Mouse (Mus musculus) MEL (cell line): ENCODE results near the gene Dppa5a. TPM values are rescaled to one million over a fixed set of nuclear protein-coding genes. Genes with fewer than 3 reads are reported as not detected.

Source experiments
- DNase-seq: peaks from one replicate; pipeline ENCODE4 v3.0.0; 2011; ENCODE audit warnings: low read depth, low spot score
- H3K27ac ChIP-seq: 2 replicates; pipeline ENCODE4 v1.5.1; 2012; ENCODE audit warnings: low read depth, mild to moderate bottlenecking, control low read depth, low read length, moderate library complexity; ENCODE audit not compliant: control insufficient read depth
- H3K27me3 ChIP-seq, 2 experiments: fragments of 150-350 bp in 1 of 2; sonication (generic) in 1 of 2; 2 replicates each; pipeline ENCODE4 v1.6.1; 2012; ENCODE audit warnings: low read length in 2 of 2, mild to moderate bottlenecking in 2 of 2, improper control_type of control experiment in 1 of 2, moderate library complexity in 1 of 2; ENCODE audit not compliant: insufficient read depth in 2 of 2, control insufficient read depth in 1 of 2
- H3K36me3 ChIP-seq, 2 experiments: 2 replicates each; pipeline ENCODE4 v1.6.1; 2012 to 2014; ENCODE audit warnings: low read length in 2 of 2, improper control_type of control experiment in 1 of 2, inconsistent platforms in 1 of 2, mild to moderate bottlenecking in 1 of 2; ENCODE audit not compliant: insufficient read depth in 2 of 2, control insufficient read depth in 1 of 2
- H3K4me1 ChIP-seq, 2 experiments: fragments of 150-350 bp in 1 of 2; sonication (generic) in 1 of 2; 2 replicates each; pipeline ENCODE4 v1.6.1; 2012; ENCODE audit warnings: low read length in 2 of 2, improper control_type of control experiment in 1 of 2, mild to moderate bottlenecking in 1 of 2; ENCODE audit not compliant: insufficient read depth in 2 of 2, control insufficient read depth in 1 of 2
- H3K4me3 ChIP-seq, 2 experiments: fragments of 150-350 bp in 1 of 2; sonication (generic) in 1 of 2; 2 replicates each; pipeline ENCODE4 v1.5.1; 2012; ENCODE audit warnings: low read depth in 2 of 2, low read length in 2 of 2, mild to moderate bottlenecking in 2 of 2, moderate library complexity in 2 of 2, control low read depth in 1 of 2, improper control_type of control experiment in 1 of 2; ENCODE audit not compliant: control insufficient read depth in 1 of 2, insufficient read depth in 1 of 2
- H3K79me2 ChIP-seq: 2 replicates; pipeline ENCODE4 v1.6.1; 2012; ENCODE audit warnings: mild to moderate bottlenecking, low read length, moderate library complexity; ENCODE audit not compliant: control insufficient read depth, poor library complexity, insufficient read depth
- H3K9ac ChIP-seq: 2 replicates; pipeline ENCODE4 v1.6.1; 2012; ENCODE audit warnings: low read depth, mild to moderate bottlenecking, control low read depth, low read length, moderate library complexity; ENCODE audit not compliant: control insufficient read depth, poor library complexity, severe bottlenecking
- H3K9me3 ChIP-seq: fragments of 150-350 bp; sonication (generic); replicated peaks from 2 replicates; pipeline ENCODE4 v1.6.1; 2012; ENCODE audit warnings: mild to moderate bottlenecking, low read length, improper control_type of control experiment, moderate library complexity; ENCODE audit not compliant: insufficient read depth
- CHD2 ChIP-seq: IDR thresholded peaks from 2 replicates; pipeline ENCODE4 v1.6.1; 2011; ENCODE audit warnings: low read length, improper control_type of control experiment
- ETS1 ChIP-seq: IDR thresholded peaks from 2 replicates; pipeline ENCODE4 v1.6.1; 2012; ENCODE audit warnings: low read depth, mild to moderate bottlenecking, inconsistent platforms, low read length, improper control_type of control experiment, moderate library complexity
- HCFC1 ChIP-seq: IDR thresholded peaks from 2 replicates; pipeline ENCODE4 v1.6.1; 2012; ENCODE audit warnings: low read depth, mild to moderate bottlenecking, inconsistent platforms, low read length, improper control_type of control experiment, moderate library complexity
- JUND ChIP-seq: IDR thresholded peaks from 2 replicates; pipeline ENCODE4 v1.6.1; 2011; ENCODE audit warnings: low read depth, mild to moderate bottlenecking, improper control_type of control experiment, low read length
- MAFK ChIP-seq: IDR thresholded peaks from 2 replicates; pipeline ENCODE4 v1.6.1; 2011; ENCODE audit warnings: low read depth, mild to moderate bottlenecking, low read length, improper control_type of control experiment, borderline replicate concordance
- MAX ChIP-seq: IDR thresholded peaks from 2 replicates; pipeline ENCODE4 v1.6.1; 2011; ENCODE audit warnings: low read length, improper control_type of control experiment
- MAZ ChIP-seq: IDR thresholded peaks from 2 replicates; pipeline ENCODE4 v1.6.1; 2012; ENCODE audit warnings: low read depth, mild to moderate bottlenecking, inconsistent platforms, low read length, improper control_type of control experiment
- MEF2A ChIP-seq: IDR thresholded peaks from 2 replicates; pipeline ENCODE4 v1.6.1; 2014; ENCODE audit warnings: low read depth, mild to moderate bottlenecking, inconsistent platforms, low read length, improper control_type of control experiment; ENCODE audit not compliant: poor library complexity, insufficient replicate concordance, severe bottlenecking; ENCODE audit errors: extremely low read depth
- MXI1 ChIP-seq: IDR thresholded peaks from 2 replicates; pipeline ENCODE4 v1.6.1; 2011; ENCODE audit warnings: mild to moderate bottlenecking, low read depth, low read length, improper control_type of control experiment
- MYC ChIP-seq: IDR thresholded peaks from 2 replicates; pipeline ENCODE4 v1.6.1; 2011; ENCODE audit warnings: low read depth, mild to moderate bottlenecking, low read length, improper control_type of control experiment, moderate library complexity
- NRF1 ChIP-seq: IDR thresholded peaks from 2 replicates; pipeline ENCODE4 v1.6.1; 2014; ENCODE audit warnings: low read depth, mild to moderate bottlenecking, inconsistent platforms, low read length, improper control_type of control experiment, moderate library complexity; ENCODE audit not compliant: poor library complexity, insufficient read depth, severe bottlenecking
- POLR2A ChIP-seq, 2 experiments: IDR thresholded peaks; 2 replicates each; pipeline ENCODE4 v1.6.1; 2011 to 2012; ENCODE audit warnings: low read length in 2 of 2, mild to moderate bottlenecking in 2 of 2, control low read depth in 1 of 2, improper control_type of control experiment in 1 of 2, low read depth in 1 of 2, moderate library complexity in 1 of 2; ENCODE audit not compliant: control insufficient read depth in 1 of 2, insufficient read depth in 1 of 2, poor library complexity in 1 of 2
- POLR2AphosphoS2 ChIP-seq: IDR thresholded peaks from 2 replicates; pipeline ENCODE4 v1.6.1; 2011; ENCODE audit warnings: low read length, improper control_type of control experiment
- RCOR1 ChIP-seq: IDR thresholded peaks from 2 replicates; pipeline ENCODE4 v1.6.1; 2012; ENCODE audit warnings: low read depth, mild to moderate bottlenecking, inconsistent platforms, low read length, improper control_type of control experiment
- SIN3A ChIP-seq: IDR thresholded peaks from 2 replicates; pipeline ENCODE4 v1.6.1; 2012; ENCODE audit warnings: low read length, improper control_type of control experiment, inconsistent platforms
- TBP ChIP-seq: IDR thresholded peaks from 2 replicates; pipeline ENCODE4 v1.8.0; 2011; ENCODE audit warnings: low read depth, low read length, improper control_type of control experiment
- TCF12 ChIP-seq: IDR thresholded peaks from 2 replicates; pipeline ENCODE4 v1.6.1; 2014; ENCODE audit warnings: low read depth, mild to moderate bottlenecking, inconsistent platforms, low read length, improper control_type of control experiment, moderate library complexity
- UBTF ChIP-seq: IDR thresholded peaks from 2 replicates; pipeline ENCODE4 v1.6.1; 2012; ENCODE audit warnings: low read depth, mild to moderate bottlenecking, inconsistent platforms, low read length, improper control_type of control experiment, moderate library complexity, borderline replicate concordance; ENCODE audit not compliant: insufficient read depth
- USF1 ChIP-seq: IDR thresholded peaks from 2 replicates; pipeline ENCODE4 v1.6.1; 2014; ENCODE audit warnings: low read depth, mild to moderate bottlenecking, inconsistent platforms, low read length, improper control_type of control experiment, moderate library complexity
- ZC3H11A ChIP-seq: IDR thresholded peaks from 2 replicates; pipeline ENCODE4 v1.6.1; 2012; ENCODE audit warnings: low read depth, mild to moderate bottlenecking, inconsistent platforms, low read length, improper control_type of control experiment
- ZMIZ1 ChIP-seq: IDR thresholded peaks from 2 replicates; pipeline ENCODE4 v1.6.1; 2012; ENCODE audit warnings: low read depth, mild to moderate bottlenecking, inconsistent platforms, low read length, improper control_type of control experiment, moderate library complexity
- ZNF384 ChIP-seq: IDR thresholded peaks from 2 replicates; pipeline ENCODE4 v1.6.1; 2012; ENCODE audit warnings: low read depth, mild to moderate bottlenecking, inconsistent platforms, low read length, improper control_type of control experiment
- polyA plus RNA-seq, 2 experiments: library from polyadenylated mRNA; stranded (reverse) in 1 of 2; unstranded in 1 of 2; fragments of >175 nt in 1 of 2; fragments of >200 nt in 1 of 2; gene quantifications; 2 replicates each; pipeline versions ENCODE4 v1.2.1 to v1.2.4; 2012; ENCODE audit warnings: low replicate concordance in 2 of 2, low read depth in 1 of 2; ENCODE audit not compliant: insufficient read length in 2 of 2, insufficient read depth in 1 of 2, missing spikeins in 1 of 2
- total RNA-seq: library from RNA; depleted of rRNA; stranded (reverse); fragments of 300-350 nt; gene quantifications from 2 replicates; pipeline ENCODE4 v1.2.3, GENCODE M21; 2012

Gene Dppa5a
- total and polyA plus RNA-seq, 3 experiments = 0.19 TPM; not detected in 2

DNA sequence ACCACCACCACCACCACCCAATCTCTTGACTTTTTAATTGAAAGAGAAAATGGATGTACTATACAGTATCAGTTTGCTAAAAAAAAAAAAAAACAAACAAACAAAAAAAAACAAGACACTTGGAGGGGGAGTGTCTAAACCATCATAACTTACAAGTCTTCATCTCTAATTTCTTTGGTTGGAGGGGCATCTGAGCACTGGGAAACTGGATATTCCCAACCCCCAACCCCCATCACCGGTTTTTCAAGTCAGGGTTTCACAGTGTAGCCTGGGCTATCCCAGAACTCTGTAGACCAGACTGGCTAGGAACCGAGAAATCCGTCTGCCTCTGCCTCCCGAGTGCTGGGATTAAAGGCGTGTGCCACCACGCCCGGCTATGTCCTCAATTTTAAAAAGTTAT is 1.8 kb upstream of the Dppa5a start (continued):
- no peak for TF ChIP-seq TCF12
- no peak for TF ChIP-seq ZNF384

DNA sequence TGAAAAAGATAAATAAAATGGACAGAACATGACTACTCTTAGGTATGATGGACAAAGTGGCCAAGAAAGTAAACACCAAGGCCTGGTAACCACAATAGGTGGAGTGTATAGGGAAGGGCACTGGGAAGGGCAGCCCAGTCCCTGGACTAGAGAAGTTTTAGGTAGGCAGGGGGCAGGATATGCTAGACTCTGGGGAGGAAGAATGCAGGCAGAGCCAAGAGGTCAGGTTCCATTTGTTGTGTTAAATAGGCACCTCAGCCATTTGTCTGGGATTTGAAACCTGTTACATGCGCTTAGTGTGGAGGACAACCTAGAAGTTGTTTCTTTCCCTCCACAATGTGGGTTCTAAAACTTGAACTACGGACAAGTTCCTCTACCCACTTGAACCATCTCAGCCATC is 1.4 kb upstream of the Dppa5a start:
- H3K79me2 ChIP-seq = no peaks in the 10 kb centered on the region
- no peak overlapping the region for H3K9ac ChIP-seq
- H3K36me3 ChIP-seq = peaks cover 0 to 2% of the 10 kb centered on the region in 2 experiments; a peak in 2 of 4 replicates
- H3K27me3 ChIP-seq = peaks cover 2 to 6% of the 10 kb centered on the region in 2 experiments; a peak in 2 of 4 replicates
- H3K9me3 ChIP-seq = no peaks in the 10 kb centered on the region
- no peak for TF ChIP-seq ZMIZ1
- no peak for TF ChIP-seq UBTF
- no peak for TF ChIP-seq ZNF384
- TF ChIP-seq TBP = no peak
- TF ChIP-seq MAX = no peak
- no peak for TF ChIP-seq SIN3A
- no peak for TF ChIP-seq MYC
- TF ChIP-seq POLR2AphosphoS2 = no peak
- no peak for TF ChIP-seq MEF2A
- no peak for TF ChIP-seq USF1
- TF ChIP-seq MXI1 = no peak
- TF ChIP-seq TCF12 = no peak
- no peak for TF ChIP-seq MAZ
- TF ChIP-seq ZC3H11A = no peak
- no peak for TF ChIP-seq JUND
- no peak overlapping the region for H3K27ac ChIP-seq
- H3K4me1 ChIP-seq = peaks cover 0 to 4% of the 10 kb centered on the region in 2 experiments; a peak in 1 of 4 replicates
- H3K4me3 ChIP-seq = no peak overlapping the region
- DNase-seq = no peak

DNA sequence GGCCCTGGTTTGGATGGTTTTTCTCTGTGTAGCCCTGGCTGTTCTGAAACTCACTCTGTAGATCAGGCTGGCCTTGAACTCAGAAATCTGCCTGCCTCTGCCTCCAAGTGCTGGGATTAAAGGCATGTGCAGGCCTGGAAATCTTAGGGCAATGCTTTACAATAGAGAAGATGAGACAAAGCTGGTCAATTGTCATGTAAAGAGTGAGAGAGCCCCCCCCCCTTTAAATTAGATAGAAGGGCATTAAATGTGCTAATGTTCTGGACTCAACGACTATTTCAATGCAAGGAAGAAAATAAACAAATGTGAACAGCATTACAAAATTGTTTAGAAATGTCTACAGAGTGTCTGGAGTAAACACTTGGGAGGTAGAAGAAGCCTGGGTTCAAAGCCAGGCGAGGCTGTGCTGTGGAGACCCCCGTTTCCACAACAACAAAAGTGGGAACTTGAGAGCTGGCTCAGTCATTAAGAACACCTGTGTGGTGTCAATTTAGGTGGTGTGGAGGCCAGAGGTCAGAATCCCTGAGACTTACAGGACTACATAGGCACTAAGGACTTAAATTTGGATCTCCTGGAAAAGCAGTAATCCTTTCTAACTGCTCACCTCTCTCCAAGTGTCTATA is 805 bp upstream of the Dppa5a start:
- Histone ChIP-seq H3K79me2 (no peaks in the 10 kb centered on the region), H3K27me3 (peaks cover 0 to 3% of the 10 kb centered on the region in 2 experiments; a peak in 1 of 4 replicates)
- TF ChIP-seq ETS1 (no peak), NRF1 (no peak), HCFC1 (no peak), SIN3A (no peak), MAFK (no peak), CHD2 (no peak), POLR2A (IDR thresholded peaks at IDR 0.05; ENCODE audit: control insufficient read depth in 1 of 2, insufficient read depth in 1 of 2, low read depth in 1 of 2, low read length in 2 of 2, poor library complexity in 1 of 2) (no peak), UBTF (no peak), RCOR1 (no peak)
- TF ChIP-seq, all 39 proteins: peak for 0
- H3K36me3 ChIP-seq = peaks cover 0 to 2% of the 10 kb centered on the region in 2 experiments; a peak in 2 of 4 replicates
- no peak overlapping the region for H3K9ac ChIP-seq
- H3K4me3 ChIP-seq = no peak overlapping the region
- no peaks in the 10 kb centered on the region for H3K9me3 ChIP-seq
- peaks cover 0 to 4% of the 10 kb centered on the region in 2 experiments; a peak in 1 of 4 replicates for H3K4me1 ChIP-seq
- DNase-seq = no peak
- no peak overlapping the region for H3K27ac ChIP-seq
